Mouse (Mus musculus): ENCODE measurements around the gene Fgfr1op2.

DNA sequence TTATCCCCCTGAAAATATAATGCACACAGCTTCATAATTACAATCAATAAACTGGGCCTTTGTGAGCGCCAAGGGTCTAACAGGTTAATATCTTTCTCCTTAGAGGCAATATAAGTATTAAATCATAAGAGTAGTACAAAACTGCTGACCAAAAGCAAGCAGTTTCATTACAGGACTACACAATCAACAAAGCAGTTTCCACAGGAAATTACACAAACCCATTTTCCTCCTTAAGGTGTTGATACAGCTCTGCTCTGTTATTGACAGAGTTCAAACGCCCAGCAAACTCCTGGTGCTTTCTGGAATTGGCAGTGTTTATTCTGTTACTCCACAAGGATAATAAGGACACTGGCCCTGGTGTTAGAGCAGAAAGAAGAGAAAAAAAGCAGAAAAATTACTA lies 26.6 kb upstream of the Fgfr1op2 start:
- TF ChIP-seq CTCF (IDR thresholded peaks at IDR 0.05; ENCODE audit: low read depth, low read length) (no peak), POLR2A (IDR thresholded peaks at IDR 0.05; ENCODE audit: borderline replicate concordance, low read depth, low read length) (no peak)

Data from bone marrow macrophage, adult 2 months (primary cell).